Mouse (Mus musculus): Measurements from ENCODE around the gene Ky. TPM values are rescaled to one million over a fixed set of nuclear protein-coding genes. Genes with fewer than 3 reads are reported as not detected.

Gene Ky
- polyA plus RNA-seq, 1 experiment from 2014 or later, result 0.02 TPM

DNA sequence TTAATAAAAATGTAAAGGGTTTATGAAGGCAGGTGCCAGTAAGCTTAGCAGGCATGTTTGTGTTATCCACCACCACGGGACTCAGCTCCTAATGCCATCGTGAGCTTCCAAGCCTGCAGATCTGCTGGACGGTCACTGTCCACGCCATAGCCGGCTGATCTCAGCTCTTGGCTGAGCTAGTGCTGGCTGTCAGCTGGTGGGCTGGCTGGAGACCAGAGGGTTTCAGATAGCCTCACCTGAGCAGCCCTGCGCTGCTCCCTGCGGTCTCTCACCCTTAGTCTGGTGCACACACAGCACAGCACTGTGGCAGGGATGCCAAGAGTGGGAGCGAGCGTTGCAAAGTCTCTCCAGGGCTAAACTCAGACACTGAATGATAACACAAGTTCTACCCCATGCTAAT, 12.9 kb downstream of the Ky start:
- Histone ChIP-seq H3K9ac (replicated peaks; ENCODE audit: low read depth) (no peak overlapping the region), H3K9me3 (ENCODE audit: low read length) (no peaks in the 10 kb centered on the region), H3K27ac (ENCODE audit: low read length) (no peak overlapping the region), H3K4me1 (ENCODE audit: insufficient read depth, low read depth, low read length) (no peaks in the 10 kb centered on the region), H3K36me3 (ENCODE audit: insufficient read depth, low read length) (no peaks in the 10 kb centered on the region), H3K4me2 (replicated peaks; ENCODE audit: low read depth, low read length) (no peak overlapping the region), H3K4me3 (ENCODE audit: low read depth, low read length) (no peak overlapping the region), H3K27me3 (replicated peaks; ENCODE audit: insufficient read depth, low read length) (no peaks in the 10 kb centered on the region)
- TF ChIP-seq EP300 (IDR thresholded peaks at IDR 0.05), result no peak
- no peak for TF ChIP-seq CTCF (IDR thresholded peaks at IDR 0.05)
- WGBS, result 79% methylated on average over 9 of the region's 9 CpGs
- DNase-seq (ENCODE audit: low spot score), result no peak
- ATAC-seq, result no peak

- H3K27me3 ChIP-seq (replicated peaks; ENCODE audit: insufficient read depth, low read length), result no peaks in the 10 kb centered on the region
- no peak overlapping the region for H3K9ac ChIP-seq (replicated peaks; ENCODE audit: low read depth)
- TF ChIP-seq EP300 (IDR thresholded peaks at IDR 0.05), result no peak
- TF ChIP-seq CTCF (IDR thresholded peaks at IDR 0.05), result no peak
- no peak overlapping the region for H3K4me2 ChIP-seq (replicated peaks; ENCODE audit: low read depth, low read length)
- ATAC-seq (0 out of 2 replicates have a peak, but pooled peaks have one; percentile 38), DNase-seq (ENCODE audit: low spot score) (peak; percentile 37)
- 48% methylated on average over 4 of the region's 4 CpGs for WGBS
- H3K27ac ChIP-seq (ENCODE audit: low read length), result no peak overlapping the region
- H3K36me3 ChIP-seq (ENCODE audit: insufficient read depth, low read length), result no peaks in the 10 kb centered on the region
- no peak overlapping the region for H3K4me3 ChIP-seq (ENCODE audit: low read depth, low read length)
- H3K9me3 ChIP-seq (ENCODE audit: low read length), result no peaks in the 10 kb centered on the region
- no peaks in the 10 kb centered on the region for H3K4me1 ChIP-seq (ENCODE audit: insufficient read depth, low read depth, low read length)
Measured at GRCm38 (mm10) chr9:102521396-102521795, 15.8 kb downstream of the Ky start.

DNA sequence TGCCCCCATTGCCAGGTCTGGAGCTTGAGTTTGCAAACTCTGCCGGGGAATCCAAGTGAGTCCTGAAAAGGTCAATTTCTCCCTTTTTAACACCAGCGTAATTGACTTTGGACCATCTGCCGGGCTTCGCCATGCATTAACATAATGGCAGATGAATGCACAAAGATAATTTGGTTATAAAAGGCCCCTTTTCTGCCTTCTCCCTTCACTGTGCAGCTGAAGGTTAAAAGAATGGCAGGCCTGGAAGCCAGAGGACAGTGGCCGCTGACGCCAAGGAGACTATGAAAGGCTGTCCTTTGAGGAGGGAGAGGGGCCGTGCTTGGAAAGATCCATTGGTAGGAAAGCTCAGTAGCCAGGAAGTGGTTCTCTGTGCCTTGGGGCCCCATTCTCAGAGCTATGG, 22.6 kb downstream of the Ky start:
- no peak for TF ChIP-seq CTCF (IDR thresholded peaks at IDR 0.05)
- no peak for TF ChIP-seq EP300 (IDR thresholded peaks at IDR 0.05)
- no peak overlapping the region for H3K4me3 ChIP-seq (ENCODE audit: low read depth, low read length)
- H3K4me1 ChIP-seq (ENCODE audit: insufficient read depth, low read depth, low read length), result no peaks in the 10 kb centered on the region
- H3K4me2 ChIP-seq (replicated peaks; ENCODE audit: low read depth, low read length), result no peak overlapping the region
- H3K36me3 ChIP-seq (ENCODE audit: insufficient read depth, low read length), result no peaks in the 10 kb centered on the region
- no peak overlapping the region for H3K9ac ChIP-seq (replicated peaks; ENCODE audit: low read depth)
- DNase-seq (ENCODE audit: low spot score) (no peak), ATAC-seq (no peak)
- no peaks in the 10 kb centered on the region for H3K27me3 ChIP-seq (replicated peaks; ENCODE audit: insufficient read depth, low read length)
- 89% methylated on average over 7 of the region's 7 CpGs for WGBS
- H3K27ac ChIP-seq (ENCODE audit: low read length), result no peak overlapping the region
- no peaks in the 10 kb centered on the region for H3K9me3 ChIP-seq (ENCODE audit: low read length)

GRCm38 (mm10) chr9:102528561-102528960, 23.0 kb downstream of the Ky start:
- H3K36me3 ChIP-seq (ENCODE audit: insufficient read depth, low read length), result no peaks in the 10 kb centered on the region
- no peak overlapping the region for H3K27ac ChIP-seq (ENCODE audit: low read length)
- TF ChIP-seq CTCF (IDR thresholded peaks at IDR 0.05), result no peak
- no peak for TF ChIP-seq EP300 (IDR thresholded peaks at IDR 0.05)
- H3K4me1 ChIP-seq (ENCODE audit: insufficient read depth, low read depth, low read length), result no peaks in the 10 kb centered on the region
- no peak overlapping the region for H3K4me2 ChIP-seq (replicated peaks; ENCODE audit: low read depth, low read length)
- DNase-seq (ENCODE audit: low spot score) (no peak), ATAC-seq (no peak)
- H3K9ac ChIP-seq (replicated peaks; ENCODE audit: low read depth), result no peak overlapping the region
- H3K27me3 ChIP-seq (replicated peaks; ENCODE audit: insufficient read depth, low read length), result no peaks in the 10 kb centered on the region
- 75% methylated on average over 7 of the region's 7 CpGs for WGBS
- no peak overlapping the region for H3K4me3 ChIP-seq (ENCODE audit: low read depth, low read length)
- H3K9me3 ChIP-seq (ENCODE audit: low read length), result no peaks in the 10 kb centered on the region

DNA sequence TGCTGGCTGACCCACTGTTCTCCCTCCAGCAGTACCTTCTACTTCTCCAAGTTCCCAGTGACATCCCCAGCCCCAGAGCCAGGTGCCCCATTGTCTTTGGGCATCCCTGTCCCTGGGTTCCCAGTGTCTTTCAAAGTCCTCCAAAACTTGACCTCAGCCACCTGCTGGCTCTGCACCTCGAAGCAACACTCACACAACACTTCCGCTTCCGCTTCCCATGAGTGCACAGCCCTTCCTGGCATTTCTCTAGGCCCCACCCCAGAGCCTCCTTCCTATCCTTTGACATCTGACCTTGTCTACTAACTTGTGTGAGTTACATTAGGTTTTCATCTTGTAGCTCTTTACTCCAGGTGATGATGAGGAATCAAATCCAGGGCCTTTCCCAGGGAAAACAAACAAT, 23.5 kb downstream of the Ky start:
- no peak overlapping the region for H3K27ac ChIP-seq (ENCODE audit: low read length)
- WGBS, result 63% methylated on average over 3 of the region's 3 CpGs
- ATAC-seq (no peak), DNase-seq (ENCODE audit: low spot score) (no peak)
- no peaks in the 10 kb centered on the region for H3K36me3 ChIP-seq (ENCODE audit: insufficient read depth, low read length)
- TF ChIP-seq CTCF (IDR thresholded peaks at IDR 0.05) (no peak), EP300 (IDR thresholded peaks at IDR 0.05) (no peak)
- H3K9ac ChIP-seq (replicated peaks; ENCODE audit: low read depth), result no peak overlapping the region
- H3K27me3 ChIP-seq (replicated peaks; ENCODE audit: insufficient read depth, low read length), result no peaks in the 10 kb centered on the region
- H3K4me1 ChIP-seq (ENCODE audit: insufficient read depth, low read depth, low read length), result no peaks in the 10 kb centered on the region
- H3K4me2 ChIP-seq (replicated peaks; ENCODE audit: low read depth, low read length), result no peak overlapping the region
- H3K4me3 ChIP-seq (ENCODE audit: low read depth, low read length), result no peak overlapping the region
- no peaks in the 10 kb centered on the region for H3K9me3 ChIP-seq (ENCODE audit: low read length)

GRCm38 (mm10) chr9:102531051-102531892, 25.7 kb downstream of the Ky start:
- Histone ChIP-seq H3K27ac (ENCODE audit: low read length) (no peak overlapping the region), H3K4me3 (ENCODE audit: low read depth, low read length) (no peak overlapping the region), H3K4me2 (replicated peaks; ENCODE audit: low read depth, low read length) (no peak overlapping the region), H3K9ac (replicated peaks; ENCODE audit: low read depth) (no peak overlapping the region), H3K36me3 (ENCODE audit: insufficient read depth, low read length) (no peaks in the 10 kb centered on the region), H3K9me3 (ENCODE audit: low read length) (no peaks in the 10 kb centered on the region), H3K27me3 (replicated peaks; ENCODE audit: insufficient read depth, low read length) (no peaks in the 10 kb centered on the region), H3K4me1 (ENCODE audit: insufficient read depth, low read depth, low read length) (no peaks in the 10 kb centered on the region)
- DNase-seq (ENCODE audit: low spot score) (no peak), ATAC-seq (no peak)
- TF ChIP-seq CTCF (IDR thresholded peaks at IDR 0.05) (no peak), EP300 (IDR thresholded peaks at IDR 0.05) (no peak)
- 78% methylated on average over 21 of the region's 21 CpGs for WGBS
